Mouse (Mus musculus) midbrain, embryonic 13.5 days (tissue): ENCODE data around the gene Napepld. TPM values are rescaled to one million over a fixed set of nuclear protein-coding genes. Genes with fewer than 3 reads are reported as not detected.

Experiments
- ATAC-seq: fragments of 200-750 bp; cut with Nextera tagmentation; 2 replicates; pipeline ENCODE4 v1.8.0; 2017; ENCODE audit warnings: mild to moderate bottlenecking, moderate TSS enrichment, moderate library complexity
- H3K27ac ChIP-seq: fragments of 300-500 bp; sonication (generic); 2 replicates; pipeline ENCODE4 v1.5.1; 2015; ENCODE audit warnings: inconsistent platforms, mild to moderate bottlenecking, moderate library complexity
- H3K27me3 ChIP-seq: fragments of 300-500 bp; sonication (generic); 2 replicates; pipeline ENCODE4 v1.6.1; 2015; ENCODE audit warnings: mild to moderate bottlenecking, inconsistent platforms
- H3K36me3 ChIP-seq: fragments of 300-500 bp; sonication (generic); 2 replicates; pipeline ENCODE4 v1.6.1; 2015; ENCODE audit warnings: mild to moderate bottlenecking, inconsistent platforms
- H3K4me1 ChIP-seq: fragments of 300-500 bp; sonication (generic); replicated peaks from 2 replicates; pipeline ENCODE4 v1.6.1; 2015; ENCODE audit warnings: inconsistent platforms
- H3K4me2 ChIP-seq: fragments of 300-500 bp; sonication (generic); replicated peaks from 2 replicates; pipeline ENCODE4 v1.6.1; 2015; ENCODE audit warnings: moderate library complexity, mild to moderate bottlenecking, inconsistent platforms
- H3K4me3 ChIP-seq: fragments of 300-500 bp; sonication (generic); replicated peaks from 2 replicates; pipeline ENCODE4 v1.5.1; 2015; ENCODE audit warnings: mild to moderate bottlenecking, inconsistent platforms
- H3K9ac ChIP-seq: fragments of 300-500 bp; sonication (generic); replicated peaks from 2 replicates; pipeline ENCODE4 v1.6.1; 2015; ENCODE audit warnings: mild to moderate bottlenecking, inconsistent platforms
- H3K9me3 ChIP-seq: fragments of 300-500 bp; sonication (generic); 2 replicates; pipeline ENCODE4 v1.6.1; 2016; ENCODE audit warnings: mild to moderate bottlenecking, inconsistent platforms
- WGBS: fragments of 180-500 bp; shearing (Covaris S2); methylation state at CpG from one replicate; pipeline ENCODE4 v1.1.7; 2015; 5-methylcytosine and 5-hydroxymethylcytosine counted together
- polyA plus RNA-seq: library from polyadenylated mRNA; unstranded; fragments of >200 nt; fragmentation: Nextera tagmentation; extraction: Ambion mirVana; gene quantifications from 2 replicates; pipeline ENCODE4 v1.2.1, GENCODE M21; 2015

Napepld gene
- polyA plus RNA-seq, 1 experiment from 2014 or later = 5.4 TPM

- Histone ChIP-seq H3K4me1 (peaks cover 4% of the 10 kb centered on the region), H3K9ac (no peak overlapping the region), H3K9me3 (no peaks in the 10 kb centered on the region), H3K27me3 (no peaks in the 10 kb centered on the region), H3K36me3 (peaks cover 76% of the 10 kb centered on the region), H3K4me3 (no peak overlapping the region), H3K4me2 (no peak overlapping the region), H3K27ac (no peak overlapping the region)
- peak; percentile 68 for ATAC-seq
- 52% methylated on average over 11 of the region's 11 CpGs for WGBS
Observed at GRCm38 (mm10) chr5:21658623-21659395, 42.4 kb downstream of the Napepld start.

- H3K36me3 ChIP-seq = peaks cover 76% of the 10 kb centered on the region
- H3K27me3 ChIP-seq = no peaks in the 10 kb centered on the region
- no peak overlapping the region for H3K9ac ChIP-seq
- WGBS = 90% methylated on average over 6 of the region's 6 CpGs
- H3K4me2 ChIP-seq = no peak overlapping the region
- H3K4me1 ChIP-seq = peaks cover 4% of the 10 kb centered on the region
- ATAC-seq = no peak
- H3K27ac ChIP-seq = no peak overlapping the region
- H3K4me3 ChIP-seq = no peak overlapping the region
- H3K9me3 ChIP-seq = no peaks in the 10 kb centered on the region
Observed at GRCm38 (mm10) chr5:21658038-21658437, 43.2 kb downstream of the Napepld start.

GRCm38 (mm10) chr5:21656912-21657311 is 44.3 kb downstream of the Napepld start:
- no peak overlapping the region for H3K9ac ChIP-seq
- no peak overlapping the region for H3K4me2 ChIP-seq
- no peak overlapping the region for H3K27ac ChIP-seq
- ATAC-seq = no peak
- no peak overlapping the region for H3K4me3 ChIP-seq
- peaks cover 79% of the 10 kb centered on the region for H3K36me3 ChIP-seq
- H3K27me3 ChIP-seq = no peaks in the 10 kb centered on the region
- peaks cover 4% of the 10 kb centered on the region for H3K4me1 ChIP-seq
- H3K9me3 ChIP-seq = no peaks in the 10 kb centered on the region
- WGBS = 94% methylated on average over 9 of the region's 9 CpGs

GRCm38 (mm10) chr5:21651885-21652612 is 49.1 kb downstream of the Napepld start:
- 92% methylated on average over 7 of the region's 7 CpGs for WGBS
- no peak overlapping the region for H3K4me3 ChIP-seq
- ATAC-seq = no peak

GRCm38 (mm10) chr5:21650736-21651135 is 50.5 kb downstream of the Napepld start:
- H3K4me1 ChIP-seq = peaks cover 16% of the 10 kb centered on the region
- no peak overlapping the region; the same call in 1 of the 2 replicates for H3K9ac ChIP-seq
- no peaks in the 10 kb centered on the region for H3K9me3 ChIP-seq
- no peak overlapping the region for H3K4me3 ChIP-seq
- H3K36me3 ChIP-seq = peaks cover 64% of the 10 kb centered on the region
- H3K27ac ChIP-seq = no peak overlapping the region
- H3K4me2 ChIP-seq = no peak overlapping the region
- 75% methylated on average over 2 of the region's 2 CpGs for WGBS
- ATAC-seq = no peak
- H3K27me3 ChIP-seq = no peaks in the 10 kb centered on the region

More at GRCm38 (mm10) chr5:21651885-21652612, 49.1 kb downstream of the Napepld start:
- Histone ChIP-seq H3K36me3 (peaks cover 70% of the 10 kb centered on the region), H3K4me2 (no peak overlapping the region), H3K4me1 (peaks cover 10% of the 10 kb centered on the region), H3K9me3 (no peaks in the 10 kb centered on the region), H3K27me3 (no peaks in the 10 kb centered on the region), H3K27ac (no peak overlapping the region), H3K9ac (no peak overlapping the region)

- H3K27ac ChIP-seq = peak overlapping the region; percentile 94
- WGBS = under 1% methylated on average over 25 of the region's 25 CpGs
- ATAC-seq = no peak
- peak overlapping the region; percentile 90 for H3K4me3 ChIP-seq
- peaks cover 31% of the 10 kb centered on the region for H3K36me3 ChIP-seq
- peaks cover 22% of the 10 kb centered on the region for H3K4me1 ChIP-seq
- H3K4me2 ChIP-seq = peak overlapping the region; percentile 90
- peaks cover 8% of the 10 kb centered on the region; the same call in 1 of the 2 replicates for H3K27me3 ChIP-seq
- peak overlapping the region; percentile 95 for H3K9ac ChIP-seq
- H3K9me3 ChIP-seq = no peaks in the 10 kb centered on the region
Observed at GRCm38 (mm10) chr5:21646133-21646491, 55.1 kb downstream of the Napepld start.

GRCm38 (mm10) chr5:21645439-21646132 is 55.6 kb downstream of the Napepld start, which contains the start of the genes Fbxl13 and Armc10:
Fbxl13 (minus strand) TSS chr5:21645634.
Armc10 (plus strand) TSS chr5:21645813.
- under 1% methylated on average over 38 of the region's 40 CpGs for WGBS
- Histone ChIP-seq H3K27ac (peak within 1 kb of the TSS; percentile 94), H3K4me2 (peak within 1 kb of the TSS; percentile 90), H3K9me3 (no peaks in the 10 kb centered on the region), H3K27me3 (peaks cover 8% of the 10 kb centered on the region; the same call in 1 of the 2 replicates), H3K4me3 (peak within 1 kb of the TSS; percentile 90), H3K36me3 (peaks cover 26% of the 10 kb centered on the region), H3K9ac (peak within 1 kb of the TSS; percentile 95), H3K4me1 (peaks cover 22% of the 10 kb centered on the region)
- ATAC-seq = peak; percentile 98

- 16% methylated on average over 14 of the region's 14 CpGs for WGBS
- peaks cover 22% of the 10 kb centered on the region for H3K4me1 ChIP-seq
- peak overlapping the region; percentile 90 for H3K4me3 ChIP-seq
- peaks cover 20% of the 10 kb centered on the region for H3K36me3 ChIP-seq
- peaks cover 10% of the 10 kb centered on the region for H3K27me3 ChIP-seq
- H3K4me2 ChIP-seq = peak overlapping the region; percentile 90
- H3K9me3 ChIP-seq = no peaks in the 10 kb centered on the region
- H3K9ac ChIP-seq = peak overlapping the region; percentile 53; the same call in 1 of the 2 replicates
- peak overlapping the region; percentile 94 for H3K27ac ChIP-seq
- peak; percentile 21; the same call in 1 of the 2 replicates for ATAC-seq
Observed at GRCm38 (mm10) chr5:21644891-21645438, 56.2 kb downstream of the Napepld start.

- WGBS = 24% methylated on average over 1 of the region's 1 CpGs
- Histone ChIP-seq H3K9me3 (no peaks in the 10 kb centered on the region), H3K27me3 (peaks cover 15% of the 10 kb centered on the region)
Observed at GRCm38 (mm10) chr5:21643606-21644005, 57.6 kb downstream of the Napepld start.

GRCm38 (mm10) chr5:21640961-21641360 is 60.2 kb downstream of the Napepld start:
- Histone ChIP-seq H3K9me3 (no peaks in the 10 kb centered on the region), H3K27me3 (peaks cover 15% of the 10 kb centered on the region), H3K4me2 (no peak overlapping the region), H3K4me3 (no peak overlapping the region), H3K4me1 (peaks cover 6% of the 10 kb centered on the region; the same call in 1 of the 2 replicates), H3K36me3 (no peaks in the 10 kb centered on the region), H3K9ac (no peak overlapping the region), H3K27ac (no peak overlapping the region)
- no peak for ATAC-seq
- 2% methylated on average over 1 of the region's 1 CpGs for WGBS

More at GRCm38 (mm10) chr5:21643606-21644005, 57.6 kb downstream of the Napepld start:
- H3K27ac ChIP-seq = no peak overlapping the region
- peaks cover 22% of the 10 kb centered on the region for H3K4me1 ChIP-seq
- no peak overlapping the region for H3K4me2 ChIP-seq
- H3K36me3 ChIP-seq = peaks cover 6% of the 10 kb centered on the region
- H3K9ac ChIP-seq = no peak overlapping the region
- no peak for ATAC-seq
- no peak overlapping the region for H3K4me3 ChIP-seq

GRCm38 (mm10) chr5:21625916-21626315 is 75.3 kb downstream of the Napepld start:
- Histone ChIP-seq H3K9me3 (no peaks in the 10 kb centered on the region), H3K4me2 (no peak overlapping the region), H3K4me3 (no peak overlapping the region), H3K27ac (no peak overlapping the region), H3K4me1 (no peaks in the 10 kb centered on the region), H3K36me3 (no peaks in the 10 kb centered on the region), H3K9ac (no peak overlapping the region), H3K27me3 (no peaks in the 10 kb centered on the region)
- ATAC-seq = no peak
